Mouse (Mus musculus) MEL-GATA-1-ER (cell line): Measurements from ENCODE around the gene Pdk1.

Experiments used
- DNase-seq: peaks from one replicate; pipeline ENCODE4 v3.0.0-alpha.2; 2012; ENCODE audit warnings: low read depth; ENCODE audit errors: extremely low read depth

Gene Pdk1

DNA sequence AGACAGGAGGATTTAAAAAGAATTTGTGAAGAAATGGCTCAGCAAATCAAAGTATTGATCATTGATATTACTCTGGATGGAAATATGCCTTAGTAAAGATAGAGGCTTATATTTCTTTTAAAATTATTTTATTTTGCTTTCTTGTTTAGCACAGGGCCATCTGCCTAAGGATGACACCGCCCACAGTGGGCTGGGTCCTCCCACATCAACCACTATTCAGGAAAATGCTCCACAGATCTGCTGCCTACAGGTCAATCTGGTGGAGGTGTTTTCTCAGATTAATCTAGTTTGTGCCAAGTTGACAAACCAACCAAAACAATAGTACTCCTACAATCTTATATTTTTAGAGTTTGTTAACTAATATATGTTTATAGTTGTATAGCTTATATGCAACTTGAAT lies 63.7 kb downstream of the Pdk1 start:
- no peak for DNase-seq

DNA sequence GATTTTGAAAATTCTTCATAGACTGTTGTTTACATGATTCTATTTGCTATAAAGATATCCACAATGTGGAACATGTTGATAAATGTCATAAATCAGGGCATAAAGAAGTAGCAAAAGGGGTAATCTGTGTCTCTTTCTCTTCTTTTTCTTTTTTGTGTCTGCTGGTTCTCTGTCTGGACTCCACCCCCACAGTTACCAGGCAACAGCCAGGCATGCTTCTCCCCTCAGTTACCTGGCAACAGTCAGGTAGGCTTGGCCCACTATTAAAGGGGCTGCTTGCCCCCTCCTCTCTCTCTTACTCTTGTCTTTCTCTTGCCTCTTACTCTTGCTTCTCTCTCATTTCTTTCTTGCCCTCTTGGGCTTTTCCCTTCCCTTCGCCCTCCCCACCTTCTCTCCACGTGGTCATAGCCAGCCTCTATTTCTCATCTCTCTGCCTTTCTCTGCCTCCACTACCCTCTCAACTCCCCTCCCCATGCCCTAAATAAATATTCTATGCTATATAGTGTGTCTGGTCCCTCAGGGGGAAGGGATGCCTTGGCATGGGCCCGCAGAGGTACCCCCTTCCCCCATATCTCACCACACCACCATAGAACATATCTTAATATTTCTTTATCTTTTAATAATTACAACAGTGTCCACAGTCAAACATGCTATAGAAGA lies 64.8 kb downstream of the Pdk1 start:
- DNase-seq, result no peak

DNA sequence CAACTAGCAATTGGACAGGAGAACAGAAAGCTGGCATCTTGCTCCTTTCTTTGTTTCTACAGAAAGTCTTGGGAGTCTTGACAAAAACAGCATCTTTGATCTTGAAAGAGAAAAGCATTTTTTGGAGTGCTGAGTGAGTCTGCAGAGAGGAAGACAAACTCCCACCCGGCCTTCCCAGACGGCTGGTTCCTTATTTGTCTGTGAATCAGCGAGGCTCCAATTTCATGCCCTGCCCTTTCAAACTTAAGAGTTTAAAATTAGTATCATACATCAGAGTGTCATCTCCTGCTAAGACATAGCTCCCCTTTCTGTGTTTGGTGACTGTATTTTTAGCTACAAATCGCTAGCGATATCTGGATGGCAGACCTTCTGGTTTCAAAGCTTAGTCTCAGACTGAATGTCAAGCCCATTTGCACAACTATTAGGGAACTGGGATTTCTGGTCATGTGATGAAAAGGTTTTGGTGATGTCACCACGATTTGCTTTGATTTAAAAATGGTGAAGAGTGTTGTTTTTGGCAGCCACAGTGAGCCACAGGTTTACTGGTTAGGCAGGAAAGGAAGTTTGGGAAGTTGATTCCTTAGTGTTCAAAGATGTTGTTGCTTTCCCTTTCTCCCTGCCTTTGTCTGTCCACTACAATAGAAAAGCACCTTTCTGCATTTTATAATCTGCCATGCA lies 65.8 kb downstream of the Pdk1 start:
- no peak for DNase-seq

DNA sequence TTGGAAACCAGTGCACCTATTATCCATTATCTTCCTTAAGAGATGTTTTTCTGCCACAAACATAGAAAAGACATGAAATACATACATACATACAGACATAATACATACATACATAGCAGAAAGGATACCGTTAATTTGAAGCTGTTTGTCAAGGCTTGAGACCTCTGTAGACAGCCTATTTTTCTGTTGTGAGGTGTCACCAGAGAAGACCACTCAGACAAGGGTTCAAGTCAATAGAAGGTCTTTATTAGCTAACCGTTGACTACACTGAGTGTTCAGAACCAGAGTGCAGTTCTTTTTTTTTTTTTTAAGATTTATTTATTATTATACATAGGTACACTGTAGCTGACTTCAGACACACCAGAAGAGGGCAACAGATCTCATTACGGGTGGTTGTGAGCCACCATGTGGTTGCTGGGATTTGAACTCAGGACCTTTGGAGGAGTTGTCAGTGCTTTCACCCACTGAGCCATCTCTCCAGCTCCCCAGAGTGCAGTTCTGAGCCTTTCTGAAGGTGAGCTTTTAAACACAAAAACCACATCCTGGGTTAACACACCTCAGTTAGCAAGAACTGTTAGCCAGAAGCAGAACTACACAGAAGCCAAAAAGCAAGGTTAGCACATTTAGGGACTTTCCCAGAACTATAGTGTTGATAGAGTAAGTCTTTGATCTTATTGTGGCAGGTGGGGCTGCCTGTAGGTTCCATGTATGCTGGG lies 68.1 kb downstream of the Pdk1 start:
- DNase-seq, result no peak

DNA sequence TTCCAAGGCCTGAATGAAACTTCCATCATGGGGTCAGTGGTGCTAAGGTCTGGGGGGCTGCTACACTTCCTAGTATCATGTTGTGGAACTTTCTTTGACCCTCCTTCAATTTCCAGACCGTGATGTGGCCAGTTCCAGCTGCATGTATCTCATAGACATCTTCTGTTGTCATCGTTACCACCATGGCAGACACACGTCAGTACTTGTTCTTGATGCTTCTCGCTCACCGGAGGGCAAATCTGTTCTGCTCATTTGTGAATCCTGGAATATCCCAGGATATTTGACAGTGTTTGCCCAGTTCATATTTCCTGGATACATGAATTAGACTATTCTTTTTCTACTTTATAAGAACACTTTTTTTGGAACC lies 68.7 kb downstream of the Pdk1 start:
- no peak for DNase-seq

DNA sequence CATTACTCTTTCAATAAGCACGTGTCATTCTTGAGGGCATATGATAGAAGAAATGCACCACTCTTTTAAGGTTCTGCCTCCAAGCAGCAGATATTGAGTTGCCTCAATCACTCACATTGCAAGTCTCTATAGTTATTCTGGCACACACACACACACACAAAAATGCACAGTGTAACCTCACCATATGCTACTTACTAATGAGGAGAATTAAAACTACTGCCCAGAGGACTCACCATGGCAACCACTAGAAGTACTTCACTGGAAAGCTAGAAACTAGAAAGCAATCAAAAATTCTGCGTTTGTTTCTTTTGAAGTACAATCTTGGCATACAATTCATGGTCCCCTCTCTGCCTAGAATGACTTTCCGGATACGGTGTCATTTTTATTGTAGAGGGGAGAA lies 78.2 kb downstream of the Pdk1 start:
- DNase-seq, result no peak
